Mouse (Mus musculus) bone marrow, adult 2 months (tissue): ENCODE data around the gene Chfr.
A peak's percentile ranks its signal among the peaks of the same experiment; 100 is the strongest.

ENCODE experiments used
- CTCF ChIP-seq: fragments of 200-500 bp; IDR thresholded peaks from 2 replicates; pipeline ENCODE4 v1.5.1; 2011; ENCODE audit warnings: low read length, control low read depth; ENCODE audit not compliant: control insufficient read depth, insufficient read depth
- POLR2A ChIP-seq: fragments of 200-500 bp; IDR thresholded peaks from 2 replicates; pipeline ENCODE4 v1.6.1; 2011; ENCODE audit warnings: low read depth, mild to moderate bottlenecking, control low read depth, low read length, borderline replicate concordance; ENCODE audit not compliant: control insufficient read depth

- TF ChIP-seq CTCF (peak; percentile 33; the same call in 1 of the 2 replicates), POLR2A (no peak)
These were observed 67.7 kb downstream of the Chfr start for GRCm38 (mm10) chr5:110203164-110203895.
